Mouse (Mus musculus): ENCODE results near the gene Vamp1. TPM values are rescaled to one million over a fixed set of nuclear protein-coding genes. Genes with fewer than 3 reads are reported as not detected.

The Vamp1 gene
- polyA plus RNA-seq, 1 experiment from 2014 or later, result 1.8 TPM

- no peak for ATAC-seq (ENCODE audit: low read depth)
- Histone ChIP-seq H3K9ac (ENCODE audit: low read depth, low read length) (no peak overlapping the region), H3K9me3 (replicated peaks; ENCODE audit: control insufficient read depth, low read length) (no peaks in the 10 kb centered on the region), H3K36me3 (ENCODE audit: control insufficient read depth, insufficient read depth) (no peaks in the 10 kb centered on the region), H3K4me1 (ENCODE audit: control insufficient read depth, low read depth, low read length) (peaks cover 6% of the 10 kb centered on the region), H3K4me2 (ENCODE audit: low read depth, low read length) (no peak overlapping the region), H3K27ac (ENCODE audit: low read length) (no peak overlapping the region), H3K27me3 (ENCODE audit: control insufficient read depth, insufficient read depth, low read depth, low read length) (no peaks in the 10 kb centered on the region), H3K4me3 (ENCODE audit: low read depth, low read length) (no peak overlapping the region)
- 86% methylated on average over 20 of the region's 20 CpGs for WGBS (ENCODE audit: insufficient replicate concordance)
Observed at GRCm38 (mm10) chr6:125221115-125221745, 5.9 kb downstream of the Vamp1 start.

GRCm38 (mm10) chr6:125222146-125222545 is 6.8 kb downstream of the Vamp1 start:
- no peak overlapping the region for H3K27ac ChIP-seq (ENCODE audit: low read length)
- no peak overlapping the region for H3K4me3 ChIP-seq (ENCODE audit: low read depth, low read length)
- WGBS (ENCODE audit: insufficient replicate concordance), result 38% methylated on average over 2 of the region's 2 CpGs

DNA sequence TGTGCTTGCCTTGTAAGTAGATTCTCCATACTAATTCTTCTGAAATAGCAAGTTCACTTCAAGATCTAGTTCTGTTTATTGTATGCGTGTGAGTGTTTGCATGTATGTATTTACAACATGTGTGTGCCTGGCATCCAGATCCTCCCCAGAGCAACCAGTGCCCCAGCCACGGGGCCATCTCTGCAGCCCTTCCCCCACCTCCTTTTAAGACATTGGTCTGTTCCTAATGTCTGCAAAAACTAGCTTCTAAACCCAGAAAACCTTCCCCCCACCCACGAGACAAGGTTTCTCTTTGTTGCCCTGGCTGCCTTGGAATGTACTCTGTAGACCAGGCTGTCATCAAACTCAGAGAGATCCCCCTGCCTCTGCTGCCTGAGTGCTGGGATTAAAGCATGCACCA is 7.2 kb downstream of the Vamp1 start:
- Histone ChIP-seq H3K9me3 (replicated peaks; ENCODE audit: control insufficient read depth, low read length) (no peaks in the 10 kb centered on the region), H3K4me3 (ENCODE audit: low read depth, low read length) (no peak overlapping the region), H3K27me3 (ENCODE audit: control insufficient read depth, insufficient read depth, low read depth, low read length) (no peaks in the 10 kb centered on the region), H3K9ac (ENCODE audit: low read depth, low read length) (no peak overlapping the region), H3K4me2 (ENCODE audit: low read depth, low read length) (no peak overlapping the region), H3K27ac (ENCODE audit: low read length) (no peak overlapping the region), H3K36me3 (ENCODE audit: control insufficient read depth, insufficient read depth) (0 out of 2 replicates have a peak, but pooled peaks cover 2% of the 10 kb centered on the region), H3K4me1 (ENCODE audit: control insufficient read depth, low read depth, low read length) (no peaks in the 10 kb centered on the region)
- ATAC-seq (ENCODE audit: low read depth), result no peak
- WGBS (ENCODE audit: insufficient replicate concordance), result 59% methylated on average over 3 of the region's 3 CpGs

More at GRCm38 (mm10) chr6:125222146-125222545, 6.8 kb downstream of the Vamp1 start:
- Histone ChIP-seq H3K36me3 (ENCODE audit: control insufficient read depth, insufficient read depth) (0 out of 2 replicates have a peak, but pooled peaks cover 2% of the 10 kb centered on the region), H3K4me1 (ENCODE audit: control insufficient read depth, low read depth, low read length) (no peaks in the 10 kb centered on the region), H3K9ac (ENCODE audit: low read depth, low read length) (no peak overlapping the region), H3K9me3 (replicated peaks; ENCODE audit: control insufficient read depth, low read length) (no peaks in the 10 kb centered on the region), H3K27me3 (ENCODE audit: control insufficient read depth, insufficient read depth, low read depth, low read length) (no peaks in the 10 kb centered on the region), H3K4me2 (ENCODE audit: low read depth, low read length) (no peak overlapping the region)
- ATAC-seq (ENCODE audit: low read depth), result no peak

GRCm38 (mm10) chr6:125225518-125226115 is 10.3 kb downstream of the Vamp1 start:
- Histone ChIP-seq H3K4me2 (ENCODE audit: low read depth, low read length) (no peak overlapping the region), H3K9ac (ENCODE audit: low read depth, low read length) (no peak overlapping the region), H3K9me3 (replicated peaks; ENCODE audit: control insufficient read depth, low read length) (no peaks in the 10 kb centered on the region), H3K27me3 (ENCODE audit: control insufficient read depth, insufficient read depth, low read depth, low read length) (no peaks in the 10 kb centered on the region), H3K4me1 (ENCODE audit: control insufficient read depth, low read depth, low read length) (peaks cover 2% of the 10 kb centered on the region), H3K36me3 (ENCODE audit: control insufficient read depth, insufficient read depth) (0 out of 2 replicates have a peak, but pooled peaks cover 2% of the 10 kb centered on the region), H3K4me3 (ENCODE audit: low read depth, low read length) (no peak overlapping the region), H3K27ac (ENCODE audit: low read length) (no peak overlapping the region)
- WGBS (ENCODE audit: insufficient replicate concordance), result 69% methylated on average over 5 of the region's 5 CpGs
- ATAC-seq (ENCODE audit: low read depth), result no peak

DNA sequence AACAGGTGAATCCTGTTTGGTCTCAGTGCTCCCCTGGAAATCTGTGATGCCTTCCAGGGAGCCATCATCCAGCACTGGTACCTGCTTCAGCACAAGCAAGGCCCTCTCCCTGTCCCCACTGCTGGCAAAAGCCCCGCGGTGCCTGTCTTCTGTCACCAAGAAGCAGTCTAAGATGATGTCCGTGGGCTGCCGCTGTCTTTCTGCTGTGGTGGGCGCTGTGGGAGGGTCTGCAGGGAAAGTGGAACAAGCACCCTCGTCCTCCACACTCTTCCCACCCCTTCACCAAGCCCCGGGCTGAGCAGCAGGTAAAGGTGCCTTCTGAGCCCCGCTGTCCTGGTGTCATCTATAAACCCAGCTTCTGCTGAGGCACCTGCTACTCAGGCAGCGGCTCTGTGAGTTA is 15.2 kb downstream of the Vamp1 start:
- Histone ChIP-seq H3K4me3 (ENCODE audit: low read depth, low read length) (peak overlapping the region; percentile 75), H3K9ac (ENCODE audit: low read depth, low read length) (0 out of 2 replicates have a peak overlapping the region, but pooled peaks have one; percentile 75), H3K9me3 (replicated peaks; ENCODE audit: control insufficient read depth, low read length) (no peaks in the 10 kb centered on the region), H3K4me1 (ENCODE audit: control insufficient read depth, low read depth, low read length) (peaks cover 14% of the 10 kb centered on the region), H3K27me3 (ENCODE audit: control insufficient read depth, insufficient read depth, low read depth, low read length) (no peaks in the 10 kb centered on the region), H3K36me3 (ENCODE audit: control insufficient read depth, insufficient read depth) (0 out of 2 replicates have a peak, but pooled peaks cover 2% of the 10 kb centered on the region), H3K27ac (ENCODE audit: low read length) (no peak overlapping the region; the same call in 1 of the 2 replicates), H3K4me2 (ENCODE audit: low read depth, low read length) (peak overlapping the region; percentile 79)
- WGBS (ENCODE audit: insufficient replicate concordance), result 62% methylated on average over 9 of the region's 9 CpGs
- ATAC-seq (ENCODE audit: low read depth), result no peak

DNA sequence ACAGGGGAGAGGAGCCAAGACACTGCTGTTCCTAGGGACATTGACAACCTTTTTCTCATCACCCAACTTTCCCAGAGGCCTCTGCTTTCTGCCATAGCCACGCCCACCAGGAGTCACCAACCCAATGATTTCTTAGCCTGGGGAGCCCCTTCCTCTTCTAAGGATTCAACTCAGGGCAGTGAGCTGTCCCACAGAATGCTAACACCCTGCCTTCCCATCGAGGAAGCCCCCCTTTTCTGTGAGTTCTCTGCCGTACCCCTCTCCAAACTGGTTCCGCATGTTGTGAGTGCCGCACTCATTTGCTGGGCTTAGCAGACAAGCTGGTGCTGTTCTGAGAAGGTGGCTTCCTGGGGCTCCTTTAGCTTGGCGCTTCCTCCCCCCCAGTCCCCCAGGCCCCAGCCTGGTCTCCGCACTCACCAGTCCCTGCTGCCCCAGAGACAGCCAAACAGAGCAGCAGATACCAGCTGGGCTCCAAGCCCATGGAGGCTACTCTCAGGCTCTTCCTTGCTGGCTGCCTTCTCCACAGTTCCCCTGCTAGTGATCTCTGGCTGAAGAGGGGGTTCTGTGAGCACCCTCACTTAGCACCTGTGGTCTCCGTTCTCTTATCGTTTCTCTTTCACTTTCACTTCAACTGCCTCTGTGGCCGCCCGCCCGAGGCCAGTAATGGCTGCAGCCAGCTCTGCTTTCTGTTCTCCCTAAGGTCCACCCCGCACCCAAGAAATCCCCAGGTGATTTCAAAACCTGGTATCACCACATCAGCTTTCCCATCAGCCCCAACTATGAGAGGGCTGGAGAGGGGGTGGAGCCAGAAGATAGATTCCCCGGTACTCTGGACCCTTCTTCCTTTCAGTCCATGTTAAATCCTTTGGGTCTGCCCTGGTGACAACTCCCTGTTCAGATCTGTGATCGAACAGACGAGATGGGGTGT is 16.0 kb downstream of the Vamp1 start, which contains the start of gene Tapbpl:
Tapbpl (minus strand) TSS at position 744 of the 928 bp plus-strand sequence.
- H3K4me3 ChIP-seq (ENCODE audit: low read depth, low read length), result peak within 1 kb of the TSS; percentile 75
- H3K4me1 ChIP-seq (ENCODE audit: control insufficient read depth, low read depth, low read length), result peaks cover 14% of the 10 kb centered on the region
- H3K4me2 ChIP-seq (ENCODE audit: low read depth, low read length), result peak within 1 kb of the TSS; percentile 79
- no peaks in the 10 kb centered on the region for H3K9me3 ChIP-seq (replicated peaks; ENCODE audit: control insufficient read depth, low read length)
- H3K27ac ChIP-seq (ENCODE audit: low read length), result peak within 1 kb of the TSS; percentile 88
- peak within 1 kb of the TSS; percentile 75 for H3K9ac ChIP-seq (ENCODE audit: low read depth, low read length)
- H3K36me3 ChIP-seq (ENCODE audit: control insufficient read depth, insufficient read depth), result 0 out of 2 replicates have a peak, but pooled peaks cover 2% of the 10 kb centered on the region
- peak; percentile 79 for ATAC-seq (ENCODE audit: low read depth)
- no peaks in the 10 kb centered on the region for H3K27me3 ChIP-seq (ENCODE audit: control insufficient read depth, insufficient read depth, low read depth, low read length)
- WGBS (ENCODE audit: insufficient replicate concordance), result under 1% methylated on average over 16 of the region's 16 CpGs

DNA sequence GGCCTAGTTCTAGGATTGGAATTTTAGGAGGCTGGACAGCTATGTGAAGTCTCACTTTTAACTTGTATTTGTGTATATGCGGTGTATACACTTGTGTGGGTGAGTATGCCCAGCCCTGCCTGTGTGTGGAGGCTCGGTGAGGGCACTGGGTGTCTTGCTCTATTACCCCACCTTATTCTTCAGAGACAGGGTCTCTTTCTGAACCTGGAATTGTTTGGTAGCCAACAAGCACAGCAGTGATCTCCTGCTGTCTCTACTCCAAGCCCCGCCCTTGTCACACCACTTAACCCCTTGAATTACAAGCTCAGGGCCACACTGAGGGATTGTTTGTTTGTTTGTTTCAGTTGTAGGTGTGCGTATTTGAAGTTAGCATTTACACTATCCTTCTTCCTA is 16.7 kb downstream of the Vamp1 start:
- Histone ChIP-seq H3K4me2 (ENCODE audit: low read depth, low read length) (peak overlapping the region; percentile 79), H3K36me3 (ENCODE audit: control insufficient read depth, insufficient read depth) (no peaks in the 10 kb centered on the region), H3K27me3 (ENCODE audit: control insufficient read depth, insufficient read depth, low read depth, low read length) (no peaks in the 10 kb centered on the region), H3K4me3 (ENCODE audit: low read depth, low read length) (peak overlapping the region; percentile 75), H3K27ac (ENCODE audit: low read length) (peak overlapping the region; percentile 88), H3K9me3 (replicated peaks; ENCODE audit: control insufficient read depth, low read length) (no peaks in the 10 kb centered on the region), H3K9ac (ENCODE audit: low read depth, low read length) (peak overlapping the region; percentile 75), H3K4me1 (ENCODE audit: control insufficient read depth, low read depth, low read length) (peaks cover 14% of the 10 kb centered on the region)
- 19% methylated on average over 4 of the region's 4 CpGs for WGBS (ENCODE audit: insufficient replicate concordance)
- ATAC-seq (ENCODE audit: low read depth), result peak; percentile 35

DNA sequence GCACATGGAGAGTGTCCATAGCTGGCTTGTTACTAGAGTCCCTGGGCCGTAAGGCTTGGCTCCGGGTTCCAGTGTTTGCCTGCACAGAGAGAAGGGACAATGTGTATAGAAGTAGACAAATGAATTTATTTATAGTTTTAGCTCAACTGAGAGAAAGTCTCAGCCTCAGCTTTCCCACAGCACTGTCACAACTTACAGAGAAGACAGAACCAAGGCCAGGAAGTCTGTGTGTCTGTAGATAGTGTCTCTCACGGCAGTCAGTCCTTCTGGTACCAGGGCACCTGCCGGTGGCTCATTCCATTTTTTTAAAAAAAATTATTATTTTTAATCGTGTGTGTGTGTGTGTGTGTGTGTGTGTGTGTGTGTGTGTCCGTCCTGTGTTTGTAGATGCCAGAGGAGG is 17.2 kb downstream of the Vamp1 start:
- Histone ChIP-seq H3K36me3 (ENCODE audit: control insufficient read depth, insufficient read depth) (no peaks in the 10 kb centered on the region), H3K9ac (ENCODE audit: low read depth, low read length) (no peak overlapping the region), H3K4me2 (ENCODE audit: low read depth, low read length) (peak overlapping the region; percentile 79), H3K4me1 (ENCODE audit: control insufficient read depth, low read depth, low read length) (peaks cover 14% of the 10 kb centered on the region), H3K4me3 (ENCODE audit: low read depth, low read length) (no peak overlapping the region), H3K27me3 (ENCODE audit: control insufficient read depth, insufficient read depth, low read depth, low read length) (no peaks in the 10 kb centered on the region), H3K9me3 (replicated peaks; ENCODE audit: control insufficient read depth, low read length) (no peaks in the 10 kb centered on the region), H3K27ac (ENCODE audit: low read length) (no peak overlapping the region)
- ATAC-seq (ENCODE audit: low read depth), result no peak
- 27% methylated on average over 6 of the region's 6 CpGs for WGBS (ENCODE audit: insufficient replicate concordance)
